Mouse (Mus musculus) liver, adult 2 months (tissue): ENCODE results near the gene Fmo2.

Experiments used
- CTCF ChIP-seq: fragments of 200-500 bp; IDR thresholded peaks from 2 replicates; pipeline ENCODE4 v1.5.1; 2011; ENCODE audit warnings: low read depth, low read length, control low read depth
- POLR2A ChIP-seq: fragments of 200-500 bp; IDR thresholded peaks from 2 replicates; pipeline ENCODE4 v1.6.1; 2011; ENCODE audit warnings: low read length, control low read depth; ENCODE audit not compliant: insufficient read depth; ENCODE audit errors: extremely low read depth

DNA sequence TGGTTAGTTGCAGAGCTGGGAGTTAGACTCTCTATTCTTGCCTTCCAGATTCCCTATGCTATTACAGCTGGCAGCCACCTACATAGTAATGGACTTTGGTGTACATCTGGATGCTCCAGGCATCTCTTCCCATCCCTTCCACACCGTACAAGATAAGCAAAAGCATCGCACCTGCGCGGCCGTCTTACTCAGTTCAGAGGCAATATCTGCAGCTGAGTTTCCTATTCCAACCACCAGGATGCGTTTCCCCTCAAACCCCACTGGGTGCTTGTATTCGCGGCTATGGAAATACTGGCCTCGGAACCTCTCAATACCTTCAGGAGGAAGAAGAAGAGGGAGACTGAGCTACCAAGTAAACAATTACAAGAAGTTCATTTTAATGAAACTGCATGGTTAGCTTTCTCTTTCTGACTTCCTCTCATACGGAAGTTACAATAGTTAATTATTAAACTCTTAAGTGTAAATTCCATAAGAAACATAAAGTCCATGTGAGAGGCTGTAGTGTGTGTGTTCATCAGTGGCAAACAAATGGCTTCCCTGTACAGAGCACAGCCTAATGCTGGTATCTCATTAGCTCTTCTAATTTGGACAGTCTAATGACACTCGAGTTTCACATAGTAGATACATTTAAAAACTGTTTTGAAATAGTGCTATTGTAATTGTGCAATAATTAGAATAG is 12.2 kb downstream of the Fmo2 start:
- TF ChIP-seq CTCF (no peak), POLR2A (no peak)
